Mouse (Mus musculus) cerebellum, adult 2 months (tissue): Measurements from ENCODE around the gene Cep128.

Source experiments
- CTCF ChIP-seq: fragments of 200-500 bp; IDR thresholded peaks from 2 replicates; pipeline ENCODE4 v1.5.1; 2011; ENCODE audit warnings: low read depth, mild to moderate bottlenecking, control low read depth, low read length, moderate library complexity, borderline replicate concordance; ENCODE audit not compliant: insufficient read depth
- POLR2A ChIP-seq: fragments of 200-500 bp; IDR thresholded peaks from 2 replicates; pipeline ENCODE4 v1.6.1; 2011; ENCODE audit warnings: low read length, control low read depth, borderline replicate concordance; ENCODE audit not compliant: insufficient read depth

GRCm38 (mm10) chr12:91400232-91401048 is 16.2 kb upstream of the Cep128 start:
- TF ChIP-seq CTCF = peak; percentile 90
- TF ChIP-seq POLR2A = no peak
